Mouse (Mus musculus): ENCODE data around the gene Phldb2.

Phldb2 gene

GRCm38 (mm10) chr16:45952501-45952900 is 897 bp downstream of the Phldb2 start:
- in situ Hi-C loops (cut with MboI, MseI) = loop anchor here (25.0 kb wide), 1 partner anchor 190 kb away; no protein-coding TSS in a partner anchor

- in situ Hi-C loops (cut with MboI, MseI) = loop anchor here (25.0 kb wide), 1 partner anchor 190 kb away; no protein-coding TSS in a partner anchor
These were observed 1.4 kb downstream of the Phldb2 start for GRCm38 (mm10) chr16:45952035-45952434.

GRCm38 (mm10) chr16:45946335-45946734 is 7.1 kb downstream of the Phldb2 start:
- in situ Hi-C loops (cut with MboI, MseI) = no loop called here

- in situ Hi-C loops (cut with MboI, MseI) = no loop called here
These were observed 7.7 kb downstream of the Phldb2 start for GRCm38 (mm10) chr16:45945649-45946048.

GRCm38 (mm10) chr16:45945174-45945631 is 8.2 kb downstream of the Phldb2 start:
- in situ Hi-C loops (cut with MboI, MseI) = no loop called here

- in situ Hi-C loops (cut with MboI, MseI) = no loop called here
These were observed 11.1 kb downstream of the Phldb2 start for GRCm38 (mm10) chr16:45942169-45942891.

- in situ Hi-C loops (cut with MboI, MseI) = no loop called here
These were observed 12.7 kb downstream of the Phldb2 start for GRCm38 (mm10) chr16:45940701-45941100.

- in situ Hi-C loops (cut with MboI, MseI) = no loop called here
These were observed 14.0 kb downstream of the Phldb2 start for GRCm38 (mm10) chr16:45939436-45939835.

GRCm38 (mm10) chr16:45937381-45937780 is 16.0 kb downstream of the Phldb2 start:
- in situ Hi-C loops (cut with MboI, MseI) = no loop called here

GRCm38 (mm10) chr16:45936521-45936920 is 16.9 kb downstream of the Phldb2 start:
- in situ Hi-C loops (cut with MboI, MseI) = no loop called here

- in situ Hi-C loops (cut with MboI, MseI) = no loop called here
These were observed 17.4 kb downstream of the Phldb2 start for GRCm38 (mm10) chr16:45935956-45936483.

- in situ Hi-C loops (cut with MboI, MseI) = no loop called here
These were observed 18.5 kb downstream of the Phldb2 start for GRCm38 (mm10) chr16:45934721-45935407.

GRCm38 (mm10) chr16:45930308-45930707 is 23.1 kb downstream of the Phldb2 start:
- in situ Hi-C loops (cut with MboI, MseI) = no loop called here

GRCm38 (mm10) chr16:45928090-45928489 is 25.3 kb downstream of the Phldb2 start:
- in situ Hi-C loops (cut with MboI, MseI) = loop anchor here (5.0 kb wide), 1 partner anchor 344 kb away; no protein-coding TSS in a partner anchor

- in situ Hi-C loops (cut with MboI, MseI) = loop anchor here (5.0 kb wide), 1 partner anchor 345 kb away; no protein-coding TSS in a partner anchor
These were observed 25.8 kb downstream of the Phldb2 start for GRCm38 (mm10) chr16:45927601-45928000.

- in situ Hi-C loops (cut with MboI, MseI) = loop anchor here (5.0 kb wide), 1 partner anchor 345 kb away; no protein-coding TSS in a partner anchor
These were observed 26.5 kb downstream of the Phldb2 start for GRCm38 (mm10) chr16:45926875-45927274.

- in situ Hi-C loops (cut with MboI, MseI) = no loop called here
These were observed 29.5 kb downstream of the Phldb2 start for GRCm38 (mm10) chr16:45923731-45924424.

- in situ Hi-C loops (cut with MboI, MseI) = no loop called here
These were observed 30.7 kb downstream of the Phldb2 start for GRCm38 (mm10) chr16:45922546-45923229.

GRCm38 (mm10) chr16:45919572-45919971 is 33.8 kb downstream of the Phldb2 start:
- in situ Hi-C loops (cut with MboI, MseI) = loop anchor here (10.0 kb wide), 1 partner anchor 425 kb away; no protein-coding TSS in a partner anchor

- in situ Hi-C loops (cut with MboI, MseI) = no loop called here
These were observed 49.8 kb downstream of the Phldb2 start for GRCm38 (mm10) chr16:45903595-45903994.

GRCm38 (mm10) chr16:45898459-45898858 is 54.9 kb downstream of the Phldb2 start:
- in situ Hi-C loops (cut with MboI, MseI) = no loop called here
